In the genomic region with DNA sequence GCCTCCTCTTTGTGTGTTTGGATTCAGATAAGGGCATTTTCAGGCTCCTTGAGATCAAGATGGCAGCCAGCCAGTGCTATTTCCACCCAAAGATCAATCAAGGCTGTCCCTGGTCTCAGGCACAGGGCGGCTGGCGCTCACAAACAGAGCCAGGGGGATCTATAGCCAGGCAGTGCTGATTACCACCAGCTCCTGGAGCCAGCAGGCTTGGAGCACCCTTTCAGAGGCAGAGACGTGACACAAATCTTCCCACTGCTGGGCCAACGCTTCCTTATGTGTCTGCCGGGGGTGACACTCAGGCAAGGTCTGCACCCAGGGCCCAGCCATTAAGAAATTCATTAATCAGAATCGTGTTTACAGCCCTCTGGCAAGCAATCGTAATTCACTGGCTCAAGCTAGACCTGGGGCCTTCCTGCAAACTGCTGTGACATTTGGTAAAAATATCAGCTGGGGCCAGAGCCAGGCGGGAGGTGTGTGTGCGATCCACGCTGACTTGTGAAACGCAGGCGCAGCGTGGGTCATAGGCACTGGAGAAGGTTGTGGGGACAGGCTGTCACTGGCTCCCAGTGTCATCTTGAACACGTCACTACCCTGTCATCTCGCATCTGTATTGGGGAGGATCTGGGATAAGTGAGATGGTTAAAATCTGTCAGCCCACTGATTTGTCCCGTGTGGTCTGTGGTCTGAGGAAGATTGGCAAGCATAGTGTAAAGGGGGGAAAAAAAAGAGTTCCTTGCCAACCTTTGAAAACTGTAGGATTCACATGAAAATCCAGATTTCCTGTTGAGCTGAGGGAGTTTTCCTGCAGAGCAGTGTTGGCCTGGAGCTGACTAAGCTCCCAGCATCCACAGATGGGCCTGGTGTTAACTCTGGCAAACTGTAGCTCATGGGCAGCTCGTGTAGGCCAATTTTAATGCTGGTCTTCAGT, we compare ENCODE assay signal across 9 mouse cellular contexts. TPM values are rescaled to one million over a fixed set of nuclear protein-coding genes. Genes with fewer than 3 reads are reported as not detected.
DNase-seq lines count a peak whose midpoint lies in the region; ATAC-seq and TF ChIP-seq lines count a peak whose summit lies in the region.
"Had no signal": no experiment of that assay in that cellular context is flagged by ENCODE, and none has a peak within 500 bp of the region (broad histone marks: within the 10 kb centered on the region; RNA-seq: fewer than 3 reads in every experiment).

No protein-coding gene starts in this region.

- peak; percentile 55 for DNase-seq in adrenal gland, postnatal 25 days
- DNase-seq in embryonic facial prominence, embryonic 14.5 days (ENCODE audit: low spot score) = peak; percentile 78
- DNase-seq in heart, postnatal 0 days (ENCODE audit: low spot score) = peak; percentile 45
- peak; percentile 85 to 86 for DNase-seq in kidney, postnatal 25 days
- no peak for DNase-seq in right cerebral cortex, postnatal 36 days (ENCODE audit: low spot score in 2 of 2)
- DNase-seq in thymus, postnatal 36 days = no peak
- no peak for DNase-seq in layer of hippocampus, adult 9-11 months

- peak overlapping the region; percentile 22; the same call in 1 of the 2 replicates for H3K27ac ChIP-seq in embryonic facial prominence, embryonic 14.5 days (replicated peaks; ENCODE audit: low read depth, low read length)
- H3K27ac ChIP-seq in heart, postnatal 0 days (ENCODE audit: low read depth) = peak overlapping the region; percentile 61
- H3K27ac ChIP-seq in midbrain, embryonic 15.5 days = peak overlapping the region; percentile 44; the same call in 1 of the 2 replicates
- H3K27ac ChIP-seq: liver, embryonic 15.5 days had no signal

- WGBS in embryonic facial prominence, embryonic 14.5 days = 51% methylated on average over 17 of the region's 17 CpGs
- 23% methylated on average over 17 of the region's 17 CpGs for WGBS in heart, postnatal 0 days
- 45% methylated on average over 17 of the region's 17 CpGs for WGBS in midbrain, embryonic 15.5 days

- H3K9me3 ChIP-seq in embryonic facial prominence, embryonic 14.5 days (ENCODE audit: control insufficient read depth, low read length) = no peaks in the 10 kb centered on the region
- H3K9me3 ChIP-seq in heart, postnatal 0 days (replicated peaks; ENCODE audit: control insufficient read depth, low read length) = peaks cover 4% of the 10 kb centered on the region
- no peaks in the 10 kb centered on the region for H3K9me3 ChIP-seq in midbrain, embryonic 15.5 days
- H3K9me3 ChIP-seq: liver, embryonic 15.5 days had no signal

- no peak for TF ChIP-seq CTCF in heart, postnatal 0 days (IDR thresholded peaks at IDR 0.05; ENCODE audit: low read depth)

- H3K4me1 ChIP-seq in embryonic facial prominence, embryonic 14.5 days (ENCODE audit: control insufficient read depth, insufficient read depth, low read length) = peaks cover 25% of the 10 kb centered on the region
- H3K4me1 ChIP-seq in heart, postnatal 0 days (ENCODE audit: control insufficient read depth, insufficient read depth) = no peaks in the 10 kb centered on the region
- peaks cover 36% of the 10 kb centered on the region for H3K4me1 ChIP-seq in midbrain, embryonic 15.5 days

- H3K27me3 ChIP-seq in embryonic facial prominence, embryonic 14.5 days (replicated peaks; ENCODE audit: control insufficient read depth, insufficient read depth, low read length) = peaks cover 11% of the 10 kb centered on the region
- peaks cover 100% of the 10 kb centered on the region for H3K27me3 ChIP-seq in heart, postnatal 0 days (ENCODE audit: control insufficient read depth, insufficient read depth, low read length)
- peaks cover 3% of the 10 kb centered on the region; the same call in 1 of the 2 replicates for H3K27me3 ChIP-seq in midbrain, embryonic 15.5 days (replicated peaks)

- no peak overlapping the region for H3K9ac ChIP-seq in embryonic facial prominence, embryonic 14.5 days (ENCODE audit: low read depth, low read length)
- H3K9ac ChIP-seq in heart, postnatal 0 days (replicated peaks; ENCODE audit: low read depth, low read length) = no peak overlapping the region
- no peak overlapping the region for H3K9ac ChIP-seq in midbrain, embryonic 15.5 days
- H3K9ac ChIP-seq: liver, embryonic 15.5 days had no signal

- no peak overlapping the region for H3K4me2 ChIP-seq in embryonic facial prominence, embryonic 14.5 days (ENCODE audit: low read depth, low read length)
- H3K4me2 ChIP-seq in heart, postnatal 0 days (ENCODE audit: low read depth, low read length) = no peak overlapping the region
- H3K4me2 ChIP-seq in midbrain, embryonic 15.5 days = no peak overlapping the region
- H3K4me2 ChIP-seq: liver, embryonic 15.5 days had no signal

- H3K4me3 ChIP-seq in embryonic facial prominence, embryonic 14.5 days (ENCODE audit: low read depth, low read length) = no peak overlapping the region
- no peak overlapping the region for H3K4me3 ChIP-seq in heart, postnatal 0 days (ENCODE audit: low read depth, low read length)
- H3K4me3 ChIP-seq in midbrain, embryonic 15.5 days = no peak overlapping the region
- H3K4me3 ChIP-seq: liver, embryonic 15.5 days had no signal

- 0 out of 2 replicates have a peak, but pooled peaks have one; percentile 12 for TF ChIP-seq EP300 in heart, postnatal 0 days (IDR thresholded peaks at IDR 0.05; ENCODE audit: low read depth)

- peak; percentile 17; the same call in 1 of the 2 replicates for ATAC-seq in embryonic facial prominence, embryonic 14.5 days (ENCODE audit: low read depth)
- peak; percentile 48 for ATAC-seq in heart, postnatal 0 days (ENCODE audit: insufficient read depth, low read depth)
- ATAC-seq in midbrain, embryonic 15.5 days (replicated peaks) = no peak

- no peaks in the 10 kb centered on the region for H3K36me3 ChIP-seq in embryonic facial prominence, embryonic 14.5 days (ENCODE audit: control insufficient read depth, insufficient read depth, low read length)
- no peaks in the 10 kb centered on the region for H3K36me3 ChIP-seq in heart, postnatal 0 days (replicated peaks; ENCODE audit: control insufficient read depth, insufficient read depth, low read length)
- H3K36me3 ChIP-seq in midbrain, embryonic 15.5 days (replicated peaks) = no peaks in the 10 kb centered on the region
- H3K36me3 ChIP-seq: liver, embryonic 15.5 days had no signal

RNA-seq across cellular contexts. Expression of gene Tle3, which starts 56.5 kb away (rescaled TPM):
- total RNA-seq in adrenal gland, postnatal 25 days (2021) = 137 and 157 TPM in 2 replicates
- polyA plus RNA-seq in embryonic facial prominence, embryonic 14.5 days (2014; fragmentation: Nextera tagmentation; extraction: Ambion mirVana) = 25.5 and 31.4 TPM in 2 replicates
- 22.8 and 33.8 TPM in 2 replicates for total RNA-seq in heart, postnatal 0 days (2014; rRNA removed; ENCODE audit: low replicate concordance)
- 4.5 and 4.9 TPM in 2 replicates for polyA plus RNA-seq in heart, postnatal 0 days (2015; fragmentation: Nextera tagmentation; extraction: Ambion mirVana)
- polyA plus RNA-seq in midbrain, embryonic 15.5 days (2015; fragmentation: Nextera tagmentation; extraction: Ambion mirVana) = 34.9 and 39.1 TPM in 2 replicates

Comparison
In these comparisons a context has a peak if more than half of its experiments do, and no peak if none do; other contexts are left out.
1. DNase-seq: peak in adrenal gland, postnatal 25 days (single experiment), embryonic facial prominence, embryonic 14.5 days (single experiment), heart, postnatal 0 days (single experiment) and kidney, postnatal 25 days (2 of 2); none in right cerebral cortex, postnatal 36 days (0 of 2), thymus, postnatal 36 days (0 of 2) and layer of hippocampus, adult 9-11 months (single experiment).
2. Peak in every context shown above with its lines, with median percentiles within 50 percentile points of each other: H3K27ac ChIP-seq.